Mouse (Mus musculus) intestine, embryonic 14.5 days (tissue): Measurements from ENCODE around the gene Abca12. TPM values are rescaled to one million over a fixed set of nuclear protein-coding genes. Genes with fewer than 3 reads are reported as not detected.

Source experiments
- ATAC-seq: fragments of 200-750 bp; cut with Nextera tagmentation; replicated peaks from 2 replicates; pipeline ENCODE4 v1.8.0; 2017; ENCODE audit warnings: low read depth, moderate number of reproducible peaks, moderate TSS enrichment, moderate library complexity; ENCODE audit not compliant: low FRiP score, low TSS enrichment
- DNase-seq: peaks from one replicate; pipeline ENCODE4 v3.0.0-alpha.2; 2018; ENCODE audit warnings: low spot score
- H3K27ac ChIP-seq: fragments of 300-500 bp; sonication (generic); 2 replicates; pipeline ENCODE4 v1.5.1; 2014; ENCODE audit warnings: low read depth, mild to moderate bottlenecking, control low read depth
- H3K27me3 ChIP-seq: fragments of 300-500 bp; sonication (generic); replicated peaks from 2 replicates; pipeline ENCODE4 v1.6.1; 2014; ENCODE audit warnings: low read length, control low read depth; ENCODE audit not compliant: control insufficient read depth, insufficient read depth
- H3K36me3 ChIP-seq: fragments of 300-500 bp; sonication (generic); 2 replicates; pipeline ENCODE4 v1.6.1; 2014; ENCODE audit warnings: low read length, control low read depth; ENCODE audit not compliant: control insufficient read depth, insufficient read depth
- H3K4me1 ChIP-seq: fragments of 300-500 bp; sonication (generic); replicated peaks from 2 replicates; pipeline ENCODE4 v1.6.1; 2014; ENCODE audit warnings: low read length, control low read depth, mixed read lengths; ENCODE audit not compliant: control insufficient read depth, insufficient read depth
- H3K4me2 ChIP-seq: fragments of 300-500 bp; sonication (generic); 2 replicates; pipeline ENCODE4 v1.6.1; 2014; ENCODE audit warnings: low read length
- H3K4me3 ChIP-seq: fragments of 300-500 bp; sonication (generic); 2 replicates; pipeline ENCODE4 v1.5.1; 2014; ENCODE audit warnings: low read depth, low read length, control low read depth, mixed read lengths
- H3K9ac ChIP-seq: fragments of 300-500 bp; sonication (generic); 2 replicates; pipeline ENCODE4 v1.6.1; 2014; ENCODE audit warnings: mild to moderate bottlenecking, low read length
- H3K9me3 ChIP-seq: fragments of 300-500 bp; sonication (generic); 2 replicates; pipeline ENCODE4 v1.6.1; 2016; ENCODE audit warnings: low read length, control low read depth; ENCODE audit not compliant: control insufficient read depth
- WGBS: fragments of 180-500 bp; shearing (Covaris S2); extraction: QIAGEN DNeasy Blood & Tissue Kit; methylation state at CpG from one replicate; pipeline ENCODE4 v1.1.7; 2014; 5-methylcytosine and 5-hydroxymethylcytosine counted together
- polyA plus RNA-seq: library from polyadenylated mRNA; unstranded; fragments of >200 nt; fragmentation: Nextera tagmentation; extraction: Ambion mirVana; gene quantifications from 2 replicates; pipeline ENCODE4 v1.2.1, GENCODE M21; 2014

Abca12 gene
- polyA plus RNA-seq, 1 experiment from 2014 or later, result 0.01 TPM

GRCm38 (mm10) chr1:71307362-71307761, 107.3 kb downstream of the Abca12 start:
- no peak for DNase-seq
- no peaks in the 10 kb centered on the region for H3K4me1 ChIP-seq
- no peak overlapping the region for H3K9ac ChIP-seq
- no peak for ATAC-seq
- H3K27me3 ChIP-seq, result no peaks in the 10 kb centered on the region
- no peak overlapping the region for H3K4me2 ChIP-seq
- 58% methylated on average over 2 of the region's 2 CpGs for WGBS
- no peaks in the 10 kb centered on the region for H3K36me3 ChIP-seq
- no peak overlapping the region for H3K27ac ChIP-seq
- no peaks in the 10 kb centered on the region for H3K9me3 ChIP-seq
- no peak overlapping the region for H3K4me3 ChIP-seq

DNA sequence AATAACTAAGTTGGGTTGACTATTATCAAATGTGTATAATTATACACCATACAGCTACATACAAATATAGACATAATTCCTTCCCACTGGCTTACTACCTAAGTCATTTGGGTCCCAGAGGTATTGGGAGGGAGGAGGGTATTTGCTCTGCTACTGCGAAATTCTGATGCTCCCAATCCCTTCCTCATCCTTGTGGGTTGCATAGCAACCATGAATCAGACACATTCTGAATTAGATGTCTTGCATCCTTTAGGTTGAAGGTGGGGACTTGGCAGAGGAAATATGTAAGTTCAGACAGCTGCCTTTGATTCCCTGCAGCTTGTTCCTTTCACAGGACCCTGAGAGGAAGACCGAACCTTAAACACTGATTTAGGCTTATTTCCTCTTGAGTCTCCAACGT, 108.5 kb downstream of the Abca12 start:
- no peak for ATAC-seq
- 48% methylated on average over 3 of the region's 3 CpGs for WGBS

DNA sequence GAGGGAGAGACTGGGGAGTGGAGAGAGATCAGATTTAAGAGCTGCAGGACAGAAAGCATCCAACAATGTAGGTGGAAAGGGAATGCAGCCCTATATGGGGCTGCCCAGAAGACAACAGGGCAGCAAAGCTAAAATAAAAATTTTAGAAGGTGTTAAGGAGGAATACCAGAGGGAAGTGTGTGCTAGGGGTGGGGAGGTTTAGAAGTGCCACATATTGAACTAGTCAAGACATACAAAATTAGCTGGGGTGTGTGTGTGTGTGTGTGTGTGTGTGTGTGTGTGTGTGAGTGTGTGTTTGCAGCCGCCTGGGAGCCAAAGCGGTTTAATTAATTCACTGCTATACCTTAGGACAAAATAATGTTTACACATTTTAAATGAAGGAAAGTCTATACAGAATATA, 110.1 kb downstream of the Abca12 start:
- no peaks in the 10 kb centered on the region for H3K4me1 ChIP-seq
- no peaks in the 10 kb centered on the region for H3K36me3 ChIP-seq
- no peak overlapping the region for H3K4me2 ChIP-seq
- no peaks in the 10 kb centered on the region for H3K9me3 ChIP-seq
- ATAC-seq (no peak), DNase-seq (no peak)
- H3K27ac ChIP-seq, result no peak overlapping the region
- H3K9ac ChIP-seq, result no peak overlapping the region
- no peak overlapping the region for H3K4me3 ChIP-seq
- 93% methylated on average over 2 of the region's 2 CpGs for WGBS
- H3K27me3 ChIP-seq, result no peaks in the 10 kb centered on the region

More for the DNA sequence above, 108.5 kb downstream of the Abca12 start:
- H3K9ac ChIP-seq, result no peak overlapping the region
- H3K36me3 ChIP-seq, result no peaks in the 10 kb centered on the region
- no peak overlapping the region for H3K27ac ChIP-seq
- H3K4me3 ChIP-seq, result no peak overlapping the region
- no peaks in the 10 kb centered on the region for H3K9me3 ChIP-seq
- DNase-seq, result no peak
- H3K4me2 ChIP-seq, result no peak overlapping the region
- H3K4me1 ChIP-seq, result no peaks in the 10 kb centered on the region
- H3K27me3 ChIP-seq, result no peaks in the 10 kb centered on the region

DNA sequence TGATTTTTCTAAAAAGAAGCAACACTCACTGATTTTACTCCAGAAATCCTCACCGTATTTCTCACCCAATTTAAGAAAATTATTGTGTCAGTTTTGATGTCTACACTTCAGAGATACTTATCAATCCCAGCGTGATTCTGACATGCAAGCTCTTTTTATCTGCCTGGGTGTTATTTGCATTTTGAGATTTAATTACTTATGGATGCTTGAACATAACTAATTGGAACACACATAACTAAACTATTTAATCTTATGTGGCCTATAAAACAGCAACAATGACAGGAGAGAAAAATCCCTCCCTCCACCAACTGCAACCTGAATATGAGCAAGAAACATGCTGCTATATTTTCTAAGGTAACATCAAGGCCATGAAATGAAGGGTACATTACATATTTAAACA, 117.7 kb downstream of the Abca12 start:
- H3K4me2 ChIP-seq, result no peak overlapping the region
- 87% methylated on average over 2 of the region's 2 CpGs for WGBS
- no peak overlapping the region for H3K9ac ChIP-seq
- H3K4me3 ChIP-seq, result no peak overlapping the region
- no peaks in the 10 kb centered on the region for H3K36me3 ChIP-seq
- no peak overlapping the region for H3K27ac ChIP-seq
- DNase-seq, result no peak
- no peaks in the 10 kb centered on the region for H3K9me3 ChIP-seq
- no peaks in the 10 kb centered on the region for H3K4me1 ChIP-seq
- no peak for ATAC-seq
- H3K27me3 ChIP-seq, result no peaks in the 10 kb centered on the region

DNA sequence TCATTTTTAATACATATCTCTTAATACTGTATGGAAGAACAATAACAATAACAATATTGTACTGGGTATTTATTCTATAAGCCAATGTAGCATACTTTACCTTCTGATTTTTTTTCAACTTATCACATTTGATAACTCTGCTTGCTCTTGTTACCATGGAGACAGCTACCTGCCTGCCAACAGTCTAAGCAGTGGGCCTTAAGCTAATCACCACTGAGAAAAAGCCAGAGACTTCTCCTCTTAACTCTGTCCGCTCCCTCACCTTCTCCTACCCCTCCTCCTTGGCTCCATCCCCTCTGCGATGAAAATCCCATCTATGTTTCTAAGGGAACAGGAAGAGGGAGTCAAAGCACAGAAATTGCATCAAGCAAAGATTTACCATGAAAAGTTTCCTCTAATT, 118.1 kb downstream of the Abca12 start:
- Histone ChIP-seq H3K4me3 (no peak overlapping the region), H3K27me3 (no peaks in the 10 kb centered on the region), H3K27ac (no peak overlapping the region), H3K9me3 (no peaks in the 10 kb centered on the region), H3K36me3 (no peaks in the 10 kb centered on the region), H3K4me1 (no peaks in the 10 kb centered on the region), H3K4me2 (no peak overlapping the region), H3K9ac (no peak overlapping the region)
- no peak for DNase-seq
- 76% methylated on average over 2 of the region's 2 CpGs for WGBS
- no peak for ATAC-seq

DNA sequence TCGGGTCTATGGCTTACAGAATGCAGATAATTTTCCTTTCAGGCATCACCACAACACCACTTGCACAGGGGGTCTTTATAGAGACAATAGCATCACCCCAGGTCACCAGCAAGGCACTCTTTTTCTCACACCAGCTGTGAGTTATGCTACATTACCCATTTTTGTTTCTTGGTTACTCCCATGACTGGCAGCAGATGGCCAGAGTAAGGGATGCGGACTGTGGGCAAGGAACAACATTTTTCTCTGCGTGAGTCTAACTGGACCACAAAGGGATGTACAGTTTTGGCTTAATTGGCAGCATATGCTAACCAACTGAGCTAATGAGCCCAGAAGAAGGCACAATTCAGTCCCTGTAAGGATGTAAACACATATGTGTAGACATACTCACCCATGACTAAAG, 122.8 kb downstream of the Abca12 start:
- H3K4me2 ChIP-seq, result no peak overlapping the region
- no peak for DNase-seq
- H3K4me1 ChIP-seq, result no peaks in the 10 kb centered on the region
- no peak for ATAC-seq
- H3K27ac ChIP-seq, result no peak overlapping the region
- H3K4me3 ChIP-seq, result no peak overlapping the region
- no peaks in the 10 kb centered on the region for H3K27me3 ChIP-seq
- 82% methylated on average over 3 of the region's 3 CpGs for WGBS
- H3K9me3 ChIP-seq, result no peaks in the 10 kb centered on the region
- H3K36me3 ChIP-seq, result no peaks in the 10 kb centered on the region
- H3K9ac ChIP-seq, result no peak overlapping the region

- no peak overlapping the region for H3K27ac ChIP-seq
- H3K9me3 ChIP-seq, result no peaks in the 10 kb centered on the region
- 16% methylated on average over 5 of the region's 5 CpGs for WGBS
- H3K27me3 ChIP-seq, result no peaks in the 10 kb centered on the region
- H3K36me3 ChIP-seq, result no peaks in the 10 kb centered on the region
- H3K4me3 ChIP-seq, result no peak overlapping the region
- H3K9ac ChIP-seq, result no peak overlapping the region
- DNase-seq (peak; percentile 71), ATAC-seq (no peak)
- no peak overlapping the region for H3K4me2 ChIP-seq
- no peaks in the 10 kb centered on the region for H3K4me1 ChIP-seq
Measured at GRCm38 (mm10) chr1:71289511-71289910, 125.2 kb downstream of the Abca12 start.

DNA sequence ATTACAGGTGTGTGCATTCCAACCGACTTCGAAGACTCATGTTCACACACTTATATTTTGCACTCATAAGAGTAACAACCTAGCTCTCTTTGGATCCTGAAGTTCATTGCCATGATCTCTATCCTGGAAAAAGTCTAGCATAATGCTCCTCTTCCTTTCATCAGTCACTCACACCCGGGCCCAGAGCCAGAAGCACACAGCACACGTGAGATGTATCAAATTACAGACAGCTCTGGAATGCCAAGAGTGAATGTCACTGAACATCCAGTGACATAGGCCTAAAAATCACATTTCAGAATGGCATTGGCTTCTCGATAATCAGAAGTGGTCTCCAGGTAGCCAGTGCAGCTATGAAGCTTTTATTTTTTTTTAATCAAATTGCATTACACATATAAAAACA, 137.8 kb downstream of the Abca12 start:
- DNase-seq (no peak), ATAC-seq (no peak)
- Histone ChIP-seq H3K4me2 (no peak overlapping the region), H3K36me3 (no peaks in the 10 kb centered on the region), H3K4me1 (no peaks in the 10 kb centered on the region), H3K9ac (no peak overlapping the region), H3K4me3 (no peak overlapping the region), H3K27ac (no peak overlapping the region), H3K9me3 (no peaks in the 10 kb centered on the region), H3K27me3 (no peaks in the 10 kb centered on the region)
- WGBS, result 35% methylated on average over 5 of the region's 5 CpGs

GRCm38 (mm10) chr1:71272550-71272949, 142.2 kb downstream of the Abca12 start:
- Histone ChIP-seq H3K27me3 (no peaks in the 10 kb centered on the region), H3K4me3 (no peak overlapping the region), H3K9me3 (no peaks in the 10 kb centered on the region), H3K9ac (no peak overlapping the region), H3K36me3 (no peaks in the 10 kb centered on the region), H3K4me1 (no peaks in the 10 kb centered on the region), H3K4me2 (no peak overlapping the region), H3K27ac (no peak overlapping the region)
- ATAC-seq (no peak), DNase-seq (no peak)
- WGBS, result 78% methylated on average over 7 of the region's 7 CpGs
